Mouse (Mus musculus) small intestine, adult 2 months (tissue): ENCODE data around the gene Sirt4.

Experiments
- CTCF ChIP-seq: fragments of 200-500 bp; IDR thresholded peaks from 2 replicates; pipeline ENCODE4 v1.5.1; 2012; ENCODE audit warnings: low read depth, mild to moderate bottlenecking, control low read depth, inconsistent platforms, low read length, moderate library complexity, mixed read lengths; ENCODE audit not compliant: insufficient replicate concordance, insufficient read length; ENCODE audit errors: extremely low read depth
- POLR2A ChIP-seq: fragments of 200-500 bp; IDR thresholded peaks from 2 replicates; pipeline ENCODE4 v1.6.1; 2012; ENCODE audit warnings: low read depth, mild to moderate bottlenecking, control low read depth, inconsistent platforms, low read length, moderate library complexity

DNA sequence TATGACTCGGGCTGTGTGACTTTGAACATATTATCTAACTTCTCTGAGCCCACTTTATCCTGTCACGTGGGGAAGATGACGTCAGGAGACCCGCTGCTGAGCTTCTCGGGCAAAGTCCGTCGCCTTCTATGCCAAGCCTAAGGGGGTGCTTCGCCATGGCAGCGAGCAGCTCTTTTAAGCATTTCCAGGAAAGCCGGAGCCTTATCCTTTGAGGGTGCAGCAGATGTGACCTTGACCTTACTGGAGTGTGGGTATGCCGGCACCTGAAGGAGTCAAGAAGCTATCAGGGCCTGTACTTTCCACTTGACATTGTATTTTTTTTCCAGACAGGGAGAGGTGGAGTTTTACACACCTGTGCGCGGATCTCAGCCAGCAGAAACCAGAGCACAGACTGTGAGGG, 25.6 kb downstream of the Sirt4 start:
- TF ChIP-seq CTCF (no peak), POLR2A (no peak)
